Mouse (Mus musculus): ENCODE measurements around the gene Hist1h2af. TPM values are rescaled to one million over a fixed set of nuclear protein-coding genes. Genes with fewer than 3 reads are reported as not detected.

Hist1h2af gene
- total RNA-seq, 1 experiment, result 1,402 TPM

- H3K9ac ChIP-seq (ENCODE audit: insufficient read depth, low read depth, low read length, poor library complexity, severe bottlenecking), result no peak overlapping the region; the same call in 1 of the 2 replicates
- no peaks in the 10 kb centered on the region for H3K9me3 ChIP-seq (ENCODE audit: control insufficient read depth, insufficient read depth, low read depth, low read length)
- H3K4me3 ChIP-seq (ENCODE audit: insufficient read depth in 1 of 2, low read depth in 1 of 2, low read length in 2 of 2, poor library complexity in 1 of 2, severe bottlenecking in 1 of 2), result peak overlapping the region; percentile 60 to 72
- peaks cover 0 to 8% of the 10 kb centered on the region in 2 experiments; a peak in 2 of 4 replicates for H3K4me1 ChIP-seq (ENCODE audit: control insufficient read depth in 2 of 2, insufficient read depth in 2 of 2, low read length in 2 of 2, poor library complexity in 1 of 2)
- in situ Hi-C loops (cut with MboI; ENCODE audit: low sequenced_read_pairs in 2 of 2, unreplicated experiment in 2 of 2), result loop anchor here (5.0 to 25.0 kb wide), 3 partner anchors 86 to 206 kb away; no protein-coding TSS in a partner anchor
- no peak for DNase-seq (ENCODE audit: low read depth, low spot score)
- TF ChIP-seq ZNF384 (IDR thresholded peaks at IDR 0.05; ENCODE audit: low read depth, low read length) (no peak), ZC3H11A (IDR thresholded peaks at IDR 0.05; ENCODE audit: borderline replicate concordance, low read depth, low read length) (no peak), MAFK (IDR thresholded peaks at IDR 0.05; ENCODE audit: insufficient read depth, low read depth, low read length) (no peak), HCFC1 (IDR thresholded peaks at IDR 0.05; ENCODE audit: borderline replicate concordance, insufficient read depth, low read length) (no peak), CHD2 (IDR thresholded peaks at IDR 0.05; ENCODE audit: low read depth, low read length) (no peak)
- H3K36me3 ChIP-seq (ENCODE audit: control insufficient read depth, insufficient read depth, low read length, poor library complexity, severe bottlenecking), result no peaks in the 10 kb centered on the region
- H3K27ac ChIP-seq (ENCODE audit: insufficient read depth, low read depth, low read length, poor library complexity, severe bottlenecking), result no peak overlapping the region
These were observed 15.5 kb upstream of the Hist1h2af start for GRCm38 (mm10) chr13:23518295-23518603.

- peak; percentile 77 for DNase-seq (ENCODE audit: low read depth, low spot score)
- in situ Hi-C loops (cut with MboI; ENCODE audit: low sequenced_read_pairs in 2 of 2, unreplicated experiment in 2 of 2), result loop anchor here (5.0 to 25.0 kb wide), 3 partner anchors 87 to 207 kb away; no protein-coding TSS in a partner anchor
- peaks cover 0 to 6% of the 10 kb centered on the region in 2 experiments; a peak in 2 of 4 replicates for H3K4me1 ChIP-seq (ENCODE audit: control insufficient read depth in 2 of 2, insufficient read depth in 2 of 2, low read length in 2 of 2, poor library complexity in 1 of 2)
- H3K9me3 ChIP-seq (ENCODE audit: control insufficient read depth, insufficient read depth, low read depth, low read length), result no peaks in the 10 kb centered on the region
- no peak overlapping the region for H3K9ac ChIP-seq (ENCODE audit: insufficient read depth, low read depth, low read length, poor library complexity, severe bottlenecking)
- TF ChIP-seq ZC3H11A (IDR thresholded peaks at IDR 0.05; ENCODE audit: borderline replicate concordance, low read depth, low read length) (no peak), ZNF384 (IDR thresholded peaks at IDR 0.05; ENCODE audit: low read depth, low read length) (no peak), CHD2 (IDR thresholded peaks at IDR 0.05; ENCODE audit: low read depth, low read length) (no peak), MAFK (IDR thresholded peaks at IDR 0.05; ENCODE audit: insufficient read depth, low read depth, low read length) (peak; percentile 88)
- H3K4me3 ChIP-seq (ENCODE audit: insufficient read depth in 1 of 2, low read depth in 1 of 2, low read length in 2 of 2, poor library complexity in 1 of 2, severe bottlenecking in 1 of 2), result peak overlapping the region; percentile 60 to 69
- H3K36me3 ChIP-seq (ENCODE audit: control insufficient read depth, insufficient read depth, low read length, poor library complexity, severe bottlenecking), result no peaks in the 10 kb centered on the region
- H3K27ac ChIP-seq (ENCODE audit: insufficient read depth, low read depth, low read length, poor library complexity, severe bottlenecking), result no peak overlapping the region
These were observed 14.8 kb upstream of the Hist1h2af start for GRCm38 (mm10) chr13:23518885-23519284.

- H3K9ac ChIP-seq (ENCODE audit: insufficient read depth, low read depth, low read length, poor library complexity, severe bottlenecking), result no peak overlapping the region
- in situ Hi-C loops (cut with MboI; ENCODE audit: low sequenced_read_pairs in 2 of 2, unreplicated experiment in 2 of 2), result loop anchor here (5.0 to 25.0 kb wide), 3 partner anchors 87 to 207 kb away; no protein-coding TSS in a partner anchor
These were observed 14.3 kb upstream of the Hist1h2af start for GRCm38 (mm10) chr13:23519416-23519815.

GRCm38 (mm10) chr13:23521703-23522102 lies 12.0 kb upstream of the Hist1h2af start:
- no peak overlapping the region for H3K27ac ChIP-seq (ENCODE audit: insufficient read depth, low read depth, low read length, poor library complexity, severe bottlenecking)
- DNase-seq (ENCODE audit: low read depth, low spot score), result no peak
- TF ChIP-seq MAFK (IDR thresholded peaks at IDR 0.05; ENCODE audit: insufficient read depth, low read depth, low read length) (peak; percentile 91), CHD2 (IDR thresholded peaks at IDR 0.05; ENCODE audit: low read depth, low read length) (no peak), ZNF384 (IDR thresholded peaks at IDR 0.05; ENCODE audit: low read depth, low read length) (0 out of 2 replicates have a peak, but pooled peaks have one; percentile 11)
- no peak overlapping the region for H3K9ac ChIP-seq (ENCODE audit: insufficient read depth, low read depth, low read length, poor library complexity, severe bottlenecking)
- no peaks in the 10 kb centered on the region for H3K36me3 ChIP-seq (ENCODE audit: control insufficient read depth, insufficient read depth, low read length, poor library complexity, severe bottlenecking)
- in situ Hi-C loops (cut with MboI; ENCODE audit: low sequenced_read_pairs in 2 of 2, unreplicated experiment in 2 of 2), result loop anchor here (10.0 to 25.0 kb wide), 2 partner anchors 209 to 1597 kb away; no protein-coding TSS in a partner anchor
- 0 out of 4 replicates have a peak overlapping the region, but pooled peaks of 1 of the 2 experiments have one; percentile 3 for H3K4me3 ChIP-seq (ENCODE audit: insufficient read depth in 1 of 2, low read depth in 1 of 2, low read length in 2 of 2, poor library complexity in 1 of 2, severe bottlenecking in 1 of 2)
- H3K4me1 ChIP-seq (ENCODE audit: control insufficient read depth in 2 of 2, insufficient read depth in 2 of 2, low read length in 2 of 2, poor library complexity in 1 of 2), result no peaks in the 10 kb centered on the region
- H3K9me3 ChIP-seq (ENCODE audit: control insufficient read depth, insufficient read depth, low read depth, low read length), result no peaks in the 10 kb centered on the region

More at GRCm38 (mm10) chr13:23519416-23519815, 14.3 kb upstream of the Hist1h2af start:
- H3K9me3 ChIP-seq (ENCODE audit: control insufficient read depth, insufficient read depth, low read depth, low read length), result no peaks in the 10 kb centered on the region
- H3K4me1 ChIP-seq (ENCODE audit: control insufficient read depth in 2 of 2, insufficient read depth in 2 of 2, low read length in 2 of 2, poor library complexity in 1 of 2), result peaks cover 0 to 6% of the 10 kb centered on the region in 2 experiments; a peak in 1 of 4 replicates
- H3K36me3 ChIP-seq (ENCODE audit: control insufficient read depth, insufficient read depth, low read length, poor library complexity, severe bottlenecking), result no peaks in the 10 kb centered on the region
- H3K27ac ChIP-seq (ENCODE audit: insufficient read depth, low read depth, low read length, poor library complexity, severe bottlenecking), result no peak overlapping the region
- TF ChIP-seq ZC3H11A (IDR thresholded peaks at IDR 0.05; ENCODE audit: borderline replicate concordance, low read depth, low read length) (no peak), HCFC1 (IDR thresholded peaks at IDR 0.05; ENCODE audit: borderline replicate concordance, insufficient read depth, low read length) (no peak), MAFK (IDR thresholded peaks at IDR 0.05; ENCODE audit: insufficient read depth, low read depth, low read length) (peak; percentile 92), ZNF384 (IDR thresholded peaks at IDR 0.05; ENCODE audit: low read depth, low read length) (no peak)
- H3K4me3 ChIP-seq (ENCODE audit: insufficient read depth in 1 of 2, low read depth in 1 of 2, low read length in 2 of 2, poor library complexity in 1 of 2, severe bottlenecking in 1 of 2), result peak overlapping the region; percentile 60 to 69
- DNase-seq (ENCODE audit: low read depth, low spot score), result no peak
